Mouse (Mus musculus) inflammation-experienced regulatory T-cells, adult 6 months (primary cell): ENCODE data around the gene Usp29. TPM values are rescaled to one million over a fixed set of nuclear protein-coding genes. Genes with fewer than 3 reads are reported as not detected.
"Not testable (repeated sequence)": the region's sequence is repeated elsewhere in the genome, so short reads cannot be mapped to it uniquely, and the experiment has no call there.

ENCODE experiments used
- ATAC-seq: one replicate; pipeline ENCODE4 v1.8.0; 2017
- polyA plus RNA-seq, 3 experiments: library from polyadenylated mRNA; unstranded; fragments of 100-300 nt; shearing (Covaris generic); gene quantifications; one replicate each; pipeline ENCODE4 v1.2.1; 2017

The Usp29 gene
- polyA plus RNA-seq, 3 experiments from 2014 or later = 0.15 TPM; not detected in 2

DNA sequence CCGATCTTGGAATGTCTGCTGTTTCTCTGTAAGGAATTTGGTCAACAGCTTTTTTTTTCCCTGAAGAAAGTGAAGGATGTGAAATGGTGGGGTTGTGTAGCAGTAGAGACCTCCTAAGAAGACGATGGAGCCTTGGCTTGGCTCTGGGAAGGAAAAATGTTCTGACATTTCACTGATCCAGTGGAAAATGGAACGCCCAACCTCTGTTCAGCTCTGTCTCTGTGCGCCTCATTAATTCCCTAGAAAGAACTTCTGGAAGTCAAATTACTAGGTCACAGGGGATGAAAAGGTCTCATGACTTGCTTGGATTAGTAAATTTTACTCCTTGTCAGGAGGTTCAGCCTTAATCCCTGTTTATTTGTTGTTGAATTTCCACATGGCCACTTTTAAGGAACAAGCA lies 92.3 kb downstream of the Usp29 start:
- no peak for ATAC-seq

DNA sequence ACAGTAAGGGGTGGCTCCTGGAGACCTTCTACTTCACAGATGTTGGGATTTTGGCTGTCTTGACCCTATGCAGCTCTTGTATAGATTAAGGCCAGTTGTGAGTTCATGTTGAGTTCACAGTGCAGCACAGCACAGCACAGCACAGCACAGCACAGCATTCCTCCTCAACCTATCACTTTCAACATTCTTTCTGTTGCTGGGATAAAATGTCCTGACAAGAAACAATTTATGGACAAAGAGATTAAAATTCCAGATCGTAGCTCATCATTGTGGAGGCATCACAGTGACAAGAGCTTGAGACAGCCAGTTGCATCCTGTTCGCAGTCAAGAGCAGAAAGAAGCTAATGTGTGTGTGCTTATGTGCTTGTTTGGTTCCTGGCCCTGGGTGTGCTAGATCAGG lies 93.3 kb downstream of the Usp29 start:
- ATAC-seq = no peak

DNA sequence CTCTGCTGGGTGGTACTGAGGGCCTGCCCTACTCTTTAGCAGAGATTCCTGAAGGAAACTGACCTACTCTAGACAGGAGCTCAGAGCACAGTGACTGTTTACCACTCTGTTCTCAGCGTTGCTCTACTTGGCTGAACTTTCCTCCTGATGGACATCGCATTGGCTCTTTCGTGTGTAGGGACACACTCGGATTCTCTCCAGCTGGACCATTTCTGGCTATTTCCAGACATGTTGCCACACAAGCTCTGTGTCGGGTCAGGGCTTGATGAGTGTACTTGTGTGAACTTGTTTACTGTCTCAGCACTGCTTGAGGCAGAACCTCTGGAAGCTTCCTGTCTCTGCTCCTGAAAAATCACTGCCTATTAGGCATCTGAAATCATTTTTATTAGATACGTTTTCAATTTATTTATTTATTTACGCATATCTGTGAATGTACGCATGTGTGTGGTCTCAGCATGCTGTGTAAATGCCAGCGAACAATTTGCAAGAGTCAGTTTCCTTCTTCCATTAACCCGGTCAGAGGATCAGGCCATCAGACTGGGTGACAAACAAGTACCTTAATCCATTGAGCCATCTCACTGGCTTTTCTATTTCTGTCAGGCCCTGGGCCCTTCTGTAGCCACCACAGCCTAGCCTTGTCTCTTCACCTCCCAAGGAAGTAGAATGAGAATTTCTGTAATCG lies 95.7 kb downstream of the Usp29 start:
- ATAC-seq = no peak

DNA sequence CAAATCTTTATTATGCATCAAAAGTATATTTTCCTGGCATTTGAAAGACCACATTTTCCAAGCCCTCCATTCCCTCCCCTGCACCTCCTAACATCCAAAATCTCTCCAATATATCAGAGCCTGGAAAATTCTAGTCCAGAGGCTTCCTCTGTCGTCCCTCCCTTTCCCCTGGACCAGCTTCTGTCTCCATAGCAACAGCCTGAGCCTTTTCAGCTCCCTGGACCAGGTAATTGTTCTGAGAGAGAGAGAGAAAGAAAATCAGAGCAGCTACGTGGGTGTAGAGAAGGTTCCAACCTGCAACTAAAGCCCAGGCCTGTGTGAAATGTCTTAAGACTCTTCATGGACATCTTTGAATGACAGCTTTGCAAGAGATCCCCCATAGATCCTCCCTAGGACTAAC lies 98.8 kb downstream of the Usp29 start:
- no peak for ATAC-seq

DNA sequence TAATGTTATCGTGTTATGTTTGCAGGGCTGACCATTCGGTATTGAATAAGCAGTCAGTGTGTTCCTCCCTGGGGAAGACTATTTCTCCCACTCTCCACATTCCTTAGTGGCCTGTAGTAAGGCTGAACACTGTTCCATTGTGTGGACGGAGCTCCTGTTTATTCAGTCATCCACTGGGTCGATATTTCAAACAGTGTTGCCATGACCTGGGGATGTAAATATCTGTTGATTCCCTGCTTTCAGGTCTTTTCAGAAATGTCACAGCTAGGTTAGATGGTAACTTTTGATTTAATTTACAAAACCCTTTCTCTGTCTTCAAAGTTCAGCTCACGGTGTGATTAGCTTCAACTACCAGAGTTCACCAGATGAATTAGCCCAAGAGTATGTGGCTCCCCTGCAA lies 104.6 kb downstream of the Usp29 start:
- ATAC-seq = no peak

DNA sequence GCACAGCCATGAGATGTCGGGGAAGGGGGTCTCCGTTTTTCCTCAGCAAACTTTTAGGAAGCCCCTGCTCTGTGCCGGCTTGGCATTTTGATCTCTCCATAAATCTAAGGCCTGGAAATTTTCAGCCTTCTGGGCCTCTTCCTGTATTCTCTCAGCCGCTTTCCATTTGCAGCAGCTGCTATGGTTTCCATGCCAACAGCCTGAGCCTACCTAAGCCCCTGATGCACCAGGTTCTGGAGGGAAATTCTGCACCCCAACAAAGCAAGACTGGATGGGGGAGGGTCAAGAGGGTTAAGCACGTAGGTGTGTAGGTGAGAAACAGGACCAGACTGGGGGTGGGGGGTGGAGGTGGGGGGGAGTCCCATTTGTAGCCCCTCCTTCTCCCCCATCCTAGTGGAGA lies 105.0 kb downstream of the Usp29 start:
- ATAC-seq = no peak

DNA sequence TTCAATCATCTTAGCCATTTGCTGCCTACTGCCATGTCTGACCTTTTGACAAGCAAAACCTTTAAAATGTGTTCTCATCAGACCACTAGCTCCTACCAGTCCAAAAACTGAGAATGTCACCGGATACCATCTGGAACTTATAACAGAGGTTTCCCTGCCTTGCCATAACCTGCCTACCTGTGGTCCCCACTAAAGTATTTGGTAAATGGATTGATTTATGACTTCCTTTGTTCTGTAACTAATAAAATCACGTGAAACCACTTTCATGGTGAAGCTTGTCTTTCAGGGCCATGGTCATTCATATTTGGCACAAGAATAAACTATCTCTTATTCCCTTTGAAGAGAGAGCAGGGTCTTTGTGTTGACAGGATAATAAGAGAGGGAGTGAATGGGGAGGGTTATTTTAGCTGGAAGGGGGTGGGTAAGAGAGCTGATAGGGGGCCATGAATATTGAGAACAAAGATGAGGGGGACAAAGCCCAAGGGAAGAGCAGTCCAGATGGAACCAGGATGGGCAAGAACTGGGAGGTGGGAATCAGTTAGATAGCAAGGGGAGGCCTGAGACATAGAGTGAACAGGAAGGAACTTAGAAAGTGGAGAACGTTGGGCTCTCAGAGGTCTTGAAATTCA lies 107.0 kb downstream of the Usp29 start:
- ATAC-seq = no peak

DNA sequence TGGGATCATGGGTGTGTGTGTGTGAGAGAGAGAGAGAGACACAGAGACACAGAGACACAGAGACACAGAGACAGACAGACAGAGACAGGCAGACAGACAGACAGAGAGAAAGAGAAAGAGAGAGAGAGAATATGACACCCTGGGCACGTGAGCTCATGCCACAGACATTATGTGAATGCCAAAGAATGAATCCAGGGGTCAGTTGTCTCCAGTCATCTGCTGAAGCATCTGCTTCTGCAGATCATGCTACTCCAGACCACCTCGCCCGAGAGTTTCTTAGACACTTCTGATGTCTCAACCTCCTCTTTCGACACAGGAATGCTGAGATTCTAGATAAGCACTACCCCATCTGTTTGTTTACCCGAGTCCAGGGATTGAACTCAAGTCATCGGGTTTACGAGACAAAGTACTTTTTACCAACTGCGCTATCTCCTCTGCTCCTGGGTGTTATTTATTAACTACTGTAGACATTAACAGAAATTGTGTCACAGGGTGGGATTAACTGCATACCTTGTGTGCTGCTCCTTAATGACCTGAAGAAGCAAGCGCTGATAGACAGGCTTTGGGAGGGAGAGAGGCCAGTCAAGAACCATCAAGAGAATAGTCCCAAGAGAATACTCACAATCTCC lies 107.7 kb downstream of the Usp29 start:
- ATAC-seq = no peak

DNA sequence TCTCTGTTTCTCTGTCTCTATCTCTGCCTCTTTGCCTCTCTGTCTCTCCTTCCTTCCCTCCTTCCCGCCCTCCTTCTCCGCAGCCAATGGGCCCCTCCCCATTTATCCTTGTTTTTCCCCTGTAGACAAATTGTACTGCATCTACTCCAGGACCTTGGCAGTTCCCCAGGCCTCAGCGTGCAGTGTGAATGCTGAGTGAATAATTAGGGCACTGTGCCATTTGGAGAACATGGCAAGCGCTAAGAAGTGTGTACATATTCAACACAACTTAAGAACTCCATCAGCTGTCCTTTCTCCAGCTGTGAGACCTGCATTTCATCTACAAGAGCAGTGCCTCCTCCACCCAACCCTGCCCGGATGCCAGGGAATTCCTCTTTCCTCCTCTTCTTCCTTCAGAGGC lies 110.5 kb downstream of the Usp29 start:
- no peak for ATAC-seq

DNA sequence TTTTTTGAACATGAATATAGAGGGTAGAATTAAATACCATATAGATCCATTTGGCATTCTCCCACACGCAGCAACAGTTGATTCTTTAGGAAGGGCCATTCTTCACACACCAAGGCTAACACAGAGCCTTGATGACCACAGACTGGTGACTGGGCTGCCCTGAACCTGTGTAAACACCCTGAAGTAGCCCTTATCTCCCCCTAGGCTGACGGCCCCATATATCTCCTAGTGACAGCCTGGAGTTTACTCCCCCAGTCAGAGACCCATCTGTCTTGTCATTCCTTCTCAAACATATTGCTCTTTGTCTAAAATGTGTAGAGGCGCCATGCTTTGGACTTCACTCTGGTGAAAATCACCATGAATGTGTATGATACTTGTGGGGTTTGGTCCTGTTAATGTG lies 119.1 kb downstream of the Usp29 start:
- no peak for ATAC-seq

DNA sequence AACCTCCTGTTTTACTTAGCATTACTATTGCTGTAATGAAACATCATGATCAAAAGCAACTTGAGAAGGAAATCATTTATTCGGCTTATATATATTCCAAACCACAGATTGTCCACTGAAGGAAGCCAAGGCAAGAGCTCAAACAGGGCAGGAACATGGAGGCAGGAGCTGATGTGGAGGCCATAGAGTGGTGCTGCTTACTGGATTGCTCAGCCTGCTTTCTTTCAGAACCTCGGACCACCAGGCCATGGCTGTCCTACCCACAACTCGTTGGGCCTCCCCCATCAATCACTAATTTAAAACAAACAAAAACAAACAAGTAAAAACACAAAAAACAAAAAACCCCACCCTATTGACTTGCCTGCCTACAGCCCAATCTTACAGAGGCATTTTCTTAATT lies 119.9 kb downstream of the Usp29 start:
- no peak for ATAC-seq

DNA sequence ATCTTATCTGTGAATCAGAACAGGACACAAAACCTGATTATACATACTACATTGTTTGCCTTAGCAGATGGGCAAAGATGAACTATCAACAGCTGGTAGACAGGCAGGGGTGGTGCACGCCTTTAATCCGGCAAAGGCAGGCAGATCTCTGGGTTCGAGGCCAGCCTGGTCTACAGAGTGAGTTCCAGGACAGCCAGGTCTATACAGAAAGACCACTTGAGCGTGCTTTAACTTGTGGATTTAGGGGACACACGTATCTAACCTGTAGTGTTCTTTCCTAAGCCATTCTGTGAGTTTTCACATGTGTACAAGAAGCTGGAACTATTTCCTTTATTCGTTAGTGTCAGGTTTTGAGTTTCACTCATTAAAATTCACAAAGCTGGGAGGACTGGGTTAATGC lies 120.9 kb downstream of the Usp29 start:
- no peak for ATAC-seq

DNA sequence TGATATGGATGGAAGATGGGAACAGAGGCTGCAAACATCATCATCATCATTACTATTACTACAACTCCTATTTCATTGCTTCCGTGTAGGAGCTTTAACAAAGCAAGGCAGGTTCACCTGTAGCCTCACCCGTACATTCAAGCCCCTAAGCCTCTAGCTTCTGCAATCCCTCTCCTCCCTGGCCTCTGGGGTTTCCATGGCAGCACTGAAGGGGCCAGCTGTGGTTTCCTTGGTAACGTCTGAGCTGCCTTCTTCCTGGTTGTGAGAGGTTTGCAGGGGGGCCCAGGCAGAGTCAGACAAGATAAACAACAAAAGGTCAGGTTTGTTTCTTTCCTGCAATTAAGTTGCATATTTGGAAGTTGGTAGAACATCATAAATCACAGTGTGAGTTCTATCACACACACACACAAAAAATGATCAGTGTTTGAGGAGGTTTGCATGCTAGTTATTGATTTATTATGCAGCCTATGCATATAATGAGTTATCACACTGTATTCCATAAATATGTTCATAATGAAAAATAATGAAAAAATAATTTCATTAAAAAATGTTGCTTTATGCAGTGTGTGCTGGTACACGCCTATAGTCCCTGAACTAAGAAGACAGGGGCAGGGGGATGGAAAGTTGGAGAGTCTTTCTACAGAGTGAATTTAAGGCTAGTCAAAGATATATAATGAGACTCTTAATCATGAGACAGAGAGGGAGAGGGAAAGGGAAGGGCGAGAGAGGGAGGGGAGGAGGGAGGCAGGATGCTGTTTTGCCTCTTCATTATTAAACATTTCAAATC lies 121.5 kb downstream of the Usp29 start:
- no peak for ATAC-seq

DNA sequence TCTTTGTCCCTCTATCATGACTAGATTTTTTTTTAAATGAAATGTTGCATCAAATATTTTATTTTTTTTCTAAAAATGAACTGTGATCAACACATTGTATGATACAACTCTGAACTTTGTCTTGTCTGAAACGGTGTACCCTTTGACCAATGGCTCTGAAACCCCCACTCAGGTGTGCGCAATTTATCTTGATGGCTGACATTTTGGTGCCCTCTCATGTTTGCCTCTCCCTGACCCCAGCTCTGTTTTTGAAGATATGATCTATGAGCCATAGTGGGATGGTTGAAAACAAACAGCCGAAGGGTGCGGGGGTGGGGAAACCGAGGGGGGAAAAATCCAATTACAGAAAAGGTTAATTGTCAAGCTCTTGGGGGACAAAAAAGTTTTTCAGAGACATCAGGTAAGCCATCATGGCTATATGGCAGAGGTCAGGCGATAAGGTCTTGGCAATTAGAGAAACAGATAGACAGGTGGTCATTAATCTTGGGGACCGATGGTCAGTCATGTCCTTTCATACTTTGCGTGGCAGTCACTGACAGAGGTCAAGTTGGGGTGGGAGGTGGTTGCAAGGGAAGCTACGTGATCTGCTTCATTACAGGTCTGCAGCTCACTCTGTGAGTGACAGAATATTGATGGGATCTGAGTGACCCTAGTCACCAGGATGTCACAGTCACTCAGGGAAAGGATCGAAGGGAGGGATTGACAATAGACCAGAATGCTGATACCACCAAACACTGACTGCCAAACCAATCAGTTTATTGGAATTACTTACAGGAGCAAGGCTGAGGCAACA lies 125.4 kb downstream of the Usp29 start:
- ATAC-seq = no peak

DNA sequence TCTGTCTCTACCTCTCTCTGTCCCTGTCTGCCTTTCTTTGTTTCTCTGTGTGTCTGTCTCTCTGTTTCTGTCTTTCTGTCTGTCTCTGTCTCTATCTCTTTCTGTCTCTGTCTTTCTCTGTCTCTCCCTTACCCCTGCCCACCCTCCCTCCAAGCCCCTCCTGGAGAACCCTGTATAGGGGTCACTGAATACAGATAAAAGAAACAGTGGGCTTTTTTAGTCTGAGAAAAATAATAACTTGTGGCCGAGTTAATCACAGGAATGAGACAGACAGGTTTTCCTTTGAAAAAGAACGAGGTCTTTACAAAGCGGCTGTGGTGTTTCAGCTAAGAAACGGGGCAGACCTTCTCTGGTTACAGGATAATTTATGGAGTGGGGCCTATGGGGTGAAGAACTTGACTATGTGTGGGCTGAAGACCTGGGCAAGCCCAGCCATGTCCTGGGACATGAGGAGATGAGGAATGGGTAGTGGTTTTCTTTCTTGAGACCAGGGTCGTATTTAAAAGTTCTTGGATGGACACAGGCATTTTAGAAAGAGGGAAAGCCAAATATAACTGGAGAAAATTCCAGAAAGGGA lies 128.4 kb downstream of the Usp29 start:
- no peak for ATAC-seq

DNA sequence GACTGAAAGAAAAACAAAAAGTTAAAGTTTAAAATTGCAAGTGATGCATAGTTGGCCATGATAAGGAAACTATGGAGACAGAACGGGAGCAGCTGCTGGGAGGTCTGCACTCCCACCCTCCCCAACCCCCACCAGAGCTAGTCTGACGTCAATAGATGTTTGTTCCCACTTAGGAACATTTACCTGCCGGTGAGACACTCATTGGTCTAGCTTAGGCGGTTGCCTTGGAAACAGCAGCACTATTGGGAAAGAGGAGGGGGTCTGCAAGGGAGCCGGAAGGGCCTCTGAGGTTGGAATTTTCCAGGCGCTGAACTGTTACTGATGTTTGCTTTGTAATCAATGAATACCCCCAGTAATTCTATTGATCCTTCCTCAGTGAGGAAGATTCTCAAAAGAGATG lies 130.3 kb downstream of the Usp29 start:
- no peak for ATAC-seq

DNA sequence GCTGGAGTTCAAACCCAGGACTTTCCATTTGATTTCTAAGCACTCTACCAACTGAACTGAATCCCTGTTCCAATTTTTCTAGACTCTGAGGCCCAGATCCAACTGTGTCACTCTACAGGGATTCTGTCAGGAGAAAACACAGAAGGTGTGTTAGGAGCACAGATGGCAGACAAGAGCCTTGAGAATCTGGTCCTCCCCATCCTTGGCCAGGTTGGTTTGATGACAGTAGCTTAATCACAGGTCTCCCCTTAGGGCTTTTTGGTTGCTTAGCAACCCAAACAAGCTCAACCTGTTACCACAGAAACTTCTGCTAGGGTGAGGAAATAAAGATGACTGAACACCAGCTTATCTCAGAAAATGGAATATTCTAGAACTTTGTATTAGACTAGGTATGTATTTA lies 136.0 kb downstream of the Usp29 start:
- no peak for ATAC-seq

DNA sequence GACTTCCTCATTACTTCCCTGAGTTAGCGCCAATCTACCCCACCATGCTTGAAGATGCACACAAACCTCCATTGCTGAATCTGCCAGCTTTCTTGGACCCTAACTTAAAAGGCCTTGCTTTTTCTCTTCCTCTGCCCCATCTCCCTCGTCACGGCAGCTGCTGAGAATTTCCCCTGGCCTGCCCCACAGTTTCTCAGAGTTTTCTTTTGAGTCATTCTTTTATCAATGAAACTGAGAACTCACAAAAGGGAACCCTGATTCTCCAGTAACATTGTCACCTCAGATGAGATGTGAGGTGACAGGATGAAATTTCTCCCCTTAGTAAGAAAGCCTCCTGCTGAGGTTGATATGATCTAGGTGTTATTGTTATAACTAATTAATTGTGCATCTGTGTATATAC lies 138.5 kb downstream of the Usp29 start:
- no peak for ATAC-seq

DNA sequence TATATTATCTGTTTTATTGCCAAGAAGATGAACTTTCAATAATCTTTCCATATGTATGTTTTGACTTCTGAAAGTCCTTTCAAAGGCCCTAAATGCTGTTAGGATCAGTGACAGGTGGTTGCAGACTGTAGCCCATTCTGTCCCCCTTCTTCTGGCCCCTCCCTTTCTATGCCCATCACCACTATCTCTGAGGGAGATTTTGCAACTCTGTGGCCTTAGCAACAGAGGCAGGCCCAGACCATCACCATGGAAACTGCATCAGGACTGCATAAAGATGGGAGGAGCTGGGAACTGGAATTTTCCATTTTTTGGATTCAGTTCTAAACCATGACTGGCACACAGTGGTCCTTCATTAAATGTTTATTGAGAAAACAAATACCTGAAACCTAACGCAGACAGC lies 139.2 kb downstream of the Usp29 start:
- ATAC-seq = no peak

DNA sequence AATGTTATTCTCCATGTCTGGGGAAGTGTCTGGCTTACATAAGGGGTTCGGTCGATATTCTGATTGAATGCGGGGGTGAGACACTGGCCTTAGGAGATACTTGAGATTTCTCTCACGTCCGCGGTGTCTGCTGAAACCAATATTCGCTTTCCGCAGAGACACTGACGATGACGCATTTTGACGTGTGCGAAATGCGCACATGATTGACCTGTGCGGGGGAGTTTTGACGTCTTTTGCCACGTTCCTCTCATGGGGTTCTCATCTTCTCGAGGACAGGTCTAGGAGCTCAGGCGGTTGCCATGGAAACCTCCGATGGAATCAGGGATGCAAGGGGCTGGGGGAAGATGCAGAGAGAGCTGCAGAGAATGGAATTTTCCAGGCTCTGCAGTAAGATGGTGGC lies 144.1 kb downstream of the Usp29 start:
- ATAC-seq = no peak

DNA sequence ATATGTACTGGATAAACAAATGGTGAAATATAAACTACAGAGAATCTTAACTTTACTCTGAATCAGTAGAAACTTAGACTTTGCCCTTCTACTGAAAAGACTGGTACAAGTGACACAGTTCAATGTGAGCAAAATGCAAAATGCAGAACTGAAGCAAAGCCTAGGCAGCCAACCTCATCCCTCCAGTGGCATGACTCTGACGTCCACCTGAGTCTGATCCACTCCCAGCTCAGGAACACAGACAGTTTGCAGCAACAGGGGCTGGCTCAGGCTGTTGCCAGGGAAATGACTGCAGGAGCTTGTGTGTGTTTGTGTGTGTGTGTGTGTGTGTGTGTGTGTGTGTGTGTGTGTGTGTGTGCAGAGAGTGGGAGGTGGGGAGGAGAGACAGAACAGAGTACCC lies 147.8 kb downstream of the Usp29 start:
- no peak for ATAC-seq

DNA sequence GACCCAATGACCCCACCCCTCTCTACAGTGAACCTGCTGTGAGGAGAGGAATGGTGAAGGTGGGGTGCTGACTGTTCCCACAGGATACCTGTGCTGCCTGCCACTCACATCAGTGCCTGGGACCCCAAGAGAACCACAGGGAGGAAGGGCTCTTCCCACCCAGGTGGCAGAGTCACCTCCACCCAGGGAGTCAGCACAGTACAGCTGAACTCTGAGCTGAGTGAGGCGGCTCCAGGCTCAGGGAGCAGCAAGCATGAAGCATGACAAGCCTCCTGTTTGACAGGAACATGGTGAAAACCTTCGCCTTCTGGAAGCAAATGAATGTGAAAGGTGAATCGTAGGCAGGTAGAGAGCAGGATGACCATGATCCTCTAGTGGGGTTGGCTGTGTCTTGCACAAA lies 148.5 kb downstream of the Usp29 start:
- ATAC-seq = not testable (repeated sequence)
